In genomic region chr15:101860421-101861130, GRCm38 (mm10) we compare ENCODE assay signal across 8 mouse cellular contexts. TPM values are rescaled to one million over a fixed set of nuclear protein-coding genes. Genes with fewer than 3 reads are reported as not detected.
A peak's percentile ranks its signal among the peaks of the same experiment; 100 is the strongest.
DNase-seq lines count a peak whose midpoint lies in the region; ATAC-seq and TF ChIP-seq lines count a peak whose summit lies in the region.

No protein-coding gene starts in this region.

- H3K27me3 ChIP-seq in E14TG2a.4 (ENCODE audit: insufficient read depth, low read length): peaks cover 69% of the 10 kb centered on the region
- H3K27me3 ChIP-seq in heart, postnatal 0 days (ENCODE audit: control insufficient read depth, insufficient read depth, low read length): peaks cover 47% of the 10 kb centered on the region
- H3K27me3 ChIP-seq in limb, embryonic 13.5 days: peaks cover 91% of the 10 kb centered on the region
- peaks cover 10% of the 10 kb centered on the region; the same call in 1 of the 2 replicates for H3K27me3 ChIP-seq in thymus, adult 2 months (ENCODE audit: control insufficient read depth, insufficient read depth, low read length)

- peak overlapping the region; percentile 73; the same call in 1 of the 2 replicates for H3K4me2 ChIP-seq in heart, postnatal 0 days (ENCODE audit: low read depth, low read length)
- peak overlapping the region; percentile 70; the same call in 1 of the 2 replicates for H3K4me2 ChIP-seq in limb, embryonic 13.5 days (replicated peaks)

- peaks cover 23% of the 10 kb centered on the region for H3K4me1 ChIP-seq in E14TG2a.4 (replicated peaks; ENCODE audit: low read depth, low read length)
- peaks cover 13% of the 10 kb centered on the region; the same call in 1 of the 2 replicates for H3K4me1 ChIP-seq in heart, postnatal 0 days (ENCODE audit: control insufficient read depth, insufficient read depth)
- H3K4me1 ChIP-seq in limb, embryonic 13.5 days: peaks cover 10% of the 10 kb centered on the region
- 0 out of 2 replicates have a peak, but pooled peaks cover 2% of the 10 kb centered on the region for H3K4me1 ChIP-seq in thymus, adult 2 months (replicated peaks; ENCODE audit: control insufficient read depth, insufficient read depth, low read length)

- TF ChIP-seq POLR2A in thymus, adult 2 months (IDR thresholded peaks at IDR 0.05; ENCODE audit: control insufficient read depth, extremely low read depth, insufficient read depth, low read length, poor library complexity): no peak

- H3K9me3 ChIP-seq in E14TG2a.4 (ENCODE audit: low read length): no peaks in the 10 kb centered on the region
- no peaks in the 10 kb centered on the region for H3K9me3 ChIP-seq in heart, postnatal 0 days (replicated peaks; ENCODE audit: control insufficient read depth, low read length)
- H3K9me3 ChIP-seq in limb, embryonic 13.5 days: no peaks in the 10 kb centered on the region

- H3K9ac ChIP-seq in heart, postnatal 0 days (replicated peaks; ENCODE audit: low read depth, low read length): no peak overlapping the region
- no peak overlapping the region for H3K9ac ChIP-seq in limb, embryonic 13.5 days

- 43% methylated on average over 13 of the region's 13 CpGs for WGBS in heart, postnatal 0 days
- WGBS in limb, embryonic 13.5 days: 48% methylated on average over 13 of the region's 13 CpGs
- 64% methylated on average over 13 of the region's 13 CpGs for WGBS in thymus, adult 2 months

- TF ChIP-seq EP300 in heart, postnatal 0 days (IDR thresholded peaks at IDR 0.05; ENCODE audit: low read depth): no peak

- no peak for ATAC-seq in heart, postnatal 0 days (ENCODE audit: insufficient read depth, low read depth)
- no peak for ATAC-seq in limb, embryonic 13.5 days (ENCODE audit: low FRiP score, low read depth)
- no peak for ATAC-seq in granulocyte monocyte progenitor cell, adult 5-6 weeks (replicated peaks; ENCODE audit: poor library complexity, severe bottlenecking)

- no peak overlapping the region for H3K27ac ChIP-seq in heart, postnatal 0 days (ENCODE audit: low read depth)
- H3K27ac ChIP-seq in limb, embryonic 13.5 days: no peak overlapping the region
- H3K27ac ChIP-seq in thymus, adult 2 months (ENCODE audit: control insufficient read depth, insufficient read depth, low read length): no peak overlapping the region

- H3K36me3 ChIP-seq in E14TG2a.4 (ENCODE audit: insufficient read depth, low read length): no peaks in the 10 kb centered on the region
- no peaks in the 10 kb centered on the region for H3K36me3 ChIP-seq in heart, postnatal 0 days (replicated peaks; ENCODE audit: control insufficient read depth, insufficient read depth, low read length)
- no peaks in the 10 kb centered on the region for H3K36me3 ChIP-seq in limb, embryonic 13.5 days
- H3K36me3 ChIP-seq in thymus, adult 2 months (ENCODE audit: control insufficient read depth, insufficient read depth, low read length): no peaks in the 10 kb centered on the region

- H3K4me3 ChIP-seq in E14TG2a.4 (replicated peaks; ENCODE audit: low read length): peak overlapping the region; percentile 67; the same call in 1 of the 2 replicates
- H3K4me3 ChIP-seq in heart, postnatal 0 days (ENCODE audit: low read depth, low read length): no peak overlapping the region
- H3K4me3 ChIP-seq in limb, embryonic 13.5 days: peak overlapping the region; percentile 41
- H3K4me3 ChIP-seq in thymus, adult 2 months (ENCODE audit: control insufficient read depth, insufficient read depth, low read length): no peak overlapping the region

- peak; percentile 56 to 77 for DNase-seq in cerebellum, postnatal 14 days
- no peak for DNase-seq in cerebellum, adult 9-10 months
- no peak for DNase-seq in heart, postnatal 0 days (ENCODE audit: low spot score)
- DNase-seq in urinary bladder, postnatal 36 days (ENCODE audit: low spot score in 2 of 2): no peak
- DNase-seq in thymus, adult 2 months: no peak

- TF ChIP-seq CTCF in E14TG2a.4 (conservative IDR thresholded peaks at IDR 0.05; ENCODE audit: low read length): no peak
- 0 out of 2 replicates have a peak, but pooled peaks have one; percentile 8 for TF ChIP-seq CTCF in heart, postnatal 0 days (IDR thresholded peaks at IDR 0.05; ENCODE audit: low read depth)
- no peak for TF ChIP-seq CTCF in thymus, adult 2 months (IDR thresholded peaks at IDR 0.05; ENCODE audit: borderline replicate concordance, control insufficient read depth, extremely low read depth, insufficient read depth, low read length, poor library complexity)

RNA-seq across cellular contexts. Expression of gene Krt77, which starts 8.9 kb away (rescaled TPM):
- not detected in 2 replicates for total RNA-seq in heart, postnatal 0 days (2014; rRNA removed; ENCODE audit: low replicate concordance)
- polyA plus RNA-seq in heart, postnatal 0 days (2015; fragmentation: Nextera tagmentation; extraction: Ambion mirVana): not detected in 2 replicates
- polyA plus RNA-seq in limb, embryonic 13.5 days (2015; fragmentation: Nextera tagmentation; extraction: Ambion mirVana): 0.25 and 0.31 TPM in 2 replicates
- not detected in 2 replicates for total RNA-seq in granulocyte monocyte progenitor cell, adult 5-6 weeks (2014; fragmentation: Nextera tagmentation)
- total RNA-seq in granulocyte monocyte progenitor cell, adult 5-6 weeks (2017): not detected in 2 replicates
- polyA plus RNA-seq in thymus, adult 2 months (2012; rRNA removed): 2.6 and 2.7 TPM in 2 replicates

RNA-seq across cellular contexts. Expression of gene Krt1, which starts 10.0 kb away (rescaled TPM):
- total RNA-seq in heart, postnatal 0 days (2014; rRNA removed; ENCODE audit: low replicate concordance): not detected in 2 replicates
- polyA plus RNA-seq in heart, postnatal 0 days (2015; fragmentation: Nextera tagmentation; extraction: Ambion mirVana): 0.31 TPM in 1 of 2 replicates, not detected in the other
- 13.3 and 15.8 TPM in 2 replicates for polyA plus RNA-seq in limb, embryonic 13.5 days (2015; fragmentation: Nextera tagmentation; extraction: Ambion mirVana)
- total RNA-seq in granulocyte monocyte progenitor cell, adult 5-6 weeks (2014; fragmentation: Nextera tagmentation): not detected in 2 replicates
- total RNA-seq in granulocyte monocyte progenitor cell, adult 5-6 weeks (2017): not detected in 2 replicates
- 1.1 and 1.7 TPM in 2 replicates for polyA plus RNA-seq in thymus, adult 2 months (2012; rRNA removed)

RNA-seq across cellular contexts. Expression of gene Krt76, which starts 32.1 kb away (rescaled TPM):
- not detected in 2 replicates for total RNA-seq in heart, postnatal 0 days (2014; rRNA removed; ENCODE audit: low replicate concordance)
- polyA plus RNA-seq in heart, postnatal 0 days (2015; fragmentation: Nextera tagmentation; extraction: Ambion mirVana): not detected in 2 replicates
- polyA plus RNA-seq in limb, embryonic 13.5 days (2015; fragmentation: Nextera tagmentation; extraction: Ambion mirVana): not detected in 2 replicates
- not detected in 2 replicates for total RNA-seq in granulocyte monocyte progenitor cell, adult 5-6 weeks (2014; fragmentation: Nextera tagmentation)
- total RNA-seq in granulocyte monocyte progenitor cell, adult 5-6 weeks (2017): not detected in 2 replicates
- 0.93 and 1.3 TPM in 2 replicates for polyA plus RNA-seq in thymus, adult 2 months (2012; rRNA removed)

RNA-seq across cellular contexts. Expression of gene Krt2, which starts 42.6 kb away (rescaled TPM):
- total RNA-seq in heart, postnatal 0 days (2014; rRNA removed; ENCODE audit: low replicate concordance): not detected in 2 replicates
- polyA plus RNA-seq in heart, postnatal 0 days (2015; fragmentation: Nextera tagmentation; extraction: Ambion mirVana): not detected in 2 replicates
- 0.47 and 0.57 TPM in 2 replicates for polyA plus RNA-seq in limb, embryonic 13.5 days (2015; fragmentation: Nextera tagmentation; extraction: Ambion mirVana)
- total RNA-seq in granulocyte monocyte progenitor cell, adult 5-6 weeks (2014; fragmentation: Nextera tagmentation): not detected in 2 replicates
- not detected in 2 replicates for total RNA-seq in granulocyte monocyte progenitor cell, adult 5-6 weeks (2017)
- polyA plus RNA-seq in thymus, adult 2 months (2012; rRNA removed): 0.16 TPM in 1 of 2 replicates, not detected in the other

RNA-seq across cellular contexts. Expression of gene Krt73, which starts 58.4 kb away (rescaled TPM):
- not detected in 2 replicates for total RNA-seq in heart, postnatal 0 days (2014; rRNA removed; ENCODE audit: low replicate concordance)
- polyA plus RNA-seq in heart, postnatal 0 days (2015; fragmentation: Nextera tagmentation; extraction: Ambion mirVana): not detected in 2 replicates
- polyA plus RNA-seq in limb, embryonic 13.5 days (2015; fragmentation: Nextera tagmentation; extraction: Ambion mirVana): not detected in 2 replicates
- not detected in 2 replicates for total RNA-seq in granulocyte monocyte progenitor cell, adult 5-6 weeks (2014; fragmentation: Nextera tagmentation)
- not detected in 2 replicates for total RNA-seq in granulocyte monocyte progenitor cell, adult 5-6 weeks (2017)
- polyA plus RNA-seq in thymus, adult 2 months (2012; rRNA removed): 0.56 and 0.61 TPM in 2 replicates

Comparison
In these comparisons a context has a peak if more than half of its experiments do, and no peak if none do; other contexts are left out.
1. DNase-seq: peak in cerebellum, postnatal 14 days (2 of 2); none in cerebellum, adult 9-10 months (single experiment), heart, postnatal 0 days (single experiment), urinary bladder, postnatal 36 days (0 of 2) and thymus, adult 2 months (single experiment).
2. H3K4me3 ChIP-seq: peak in E14TG2a.4 (single experiment) and limb, embryonic 13.5 days (single experiment); none in heart, postnatal 0 days (single experiment) and thymus, adult 2 months (single experiment).